Mouse (Mus musculus) monocyte, adult 2 months (primary cell): ENCODE data around the gene Sgip1.

ENCODE experiments used
- DNase-seq, 2 experiments: peaks; one replicate each; pipeline ENCODE4 v3.0.0; 2022; ENCODE audit warnings: low spot score in 2 of 2, low read depth in 1 of 2

The Sgip1 gene

GRCm38 (mm10) chr4:102840062-102840798 lies 99.1 kb downstream of the Sgip1 start:
- DNase-seq, result no peak

- DNase-seq, result no peak
Measured at GRCm38 (mm10) chr4:102840956-102841729, 100.0 kb downstream of the Sgip1 start.

GRCm38 (mm10) chr4:102850498-102850897 lies 109.4 kb downstream of the Sgip1 start:
- DNase-seq, result no peak

DNA sequence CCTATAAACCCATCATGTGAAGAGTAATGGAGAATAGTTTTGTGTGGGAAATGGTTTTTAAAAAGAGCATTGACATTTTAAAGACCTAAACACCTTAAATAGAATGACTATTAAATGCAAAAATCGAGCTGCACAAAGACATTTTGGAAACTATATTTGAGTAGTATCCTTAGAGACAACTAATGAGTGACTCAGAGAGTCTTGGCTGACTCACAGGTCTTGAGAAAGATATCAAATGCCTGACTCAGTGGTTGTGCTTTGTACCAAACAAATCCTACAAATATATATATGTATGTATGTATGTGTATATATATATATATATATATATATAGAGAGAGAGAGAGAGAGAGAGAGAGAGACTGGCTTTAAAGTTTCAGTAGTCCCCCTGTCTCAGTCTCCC lies 110.1 kb downstream of the Sgip1 start:
- no peak for DNase-seq

DNA sequence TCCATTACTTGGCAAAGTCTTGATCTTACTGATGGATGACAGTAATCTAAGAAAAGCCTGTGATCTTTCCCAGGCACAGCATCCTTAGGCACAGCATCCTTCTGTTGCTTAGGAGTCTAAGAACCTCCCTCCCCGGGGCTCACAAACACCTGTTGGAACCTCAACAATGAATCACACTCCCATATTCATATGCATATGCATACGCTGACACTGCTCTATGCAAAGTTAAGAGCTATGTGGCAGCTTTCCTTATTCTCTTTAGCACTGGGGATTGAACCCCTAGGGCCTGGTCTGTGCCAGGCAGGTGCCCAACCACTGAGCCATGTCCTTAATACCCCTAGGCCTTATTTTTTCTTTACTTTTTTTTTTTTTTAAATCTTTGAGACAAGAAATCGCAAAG lies 111.2 kb downstream of the Sgip1 start:
- no peak for DNase-seq

- DNase-seq, result no peak
Measured at GRCm38 (mm10) chr4:102852808-102853207, 111.7 kb downstream of the Sgip1 start.

- no peak for DNase-seq
Measured at GRCm38 (mm10) chr4:102853330-102854022, 112.4 kb downstream of the Sgip1 start.

DNA sequence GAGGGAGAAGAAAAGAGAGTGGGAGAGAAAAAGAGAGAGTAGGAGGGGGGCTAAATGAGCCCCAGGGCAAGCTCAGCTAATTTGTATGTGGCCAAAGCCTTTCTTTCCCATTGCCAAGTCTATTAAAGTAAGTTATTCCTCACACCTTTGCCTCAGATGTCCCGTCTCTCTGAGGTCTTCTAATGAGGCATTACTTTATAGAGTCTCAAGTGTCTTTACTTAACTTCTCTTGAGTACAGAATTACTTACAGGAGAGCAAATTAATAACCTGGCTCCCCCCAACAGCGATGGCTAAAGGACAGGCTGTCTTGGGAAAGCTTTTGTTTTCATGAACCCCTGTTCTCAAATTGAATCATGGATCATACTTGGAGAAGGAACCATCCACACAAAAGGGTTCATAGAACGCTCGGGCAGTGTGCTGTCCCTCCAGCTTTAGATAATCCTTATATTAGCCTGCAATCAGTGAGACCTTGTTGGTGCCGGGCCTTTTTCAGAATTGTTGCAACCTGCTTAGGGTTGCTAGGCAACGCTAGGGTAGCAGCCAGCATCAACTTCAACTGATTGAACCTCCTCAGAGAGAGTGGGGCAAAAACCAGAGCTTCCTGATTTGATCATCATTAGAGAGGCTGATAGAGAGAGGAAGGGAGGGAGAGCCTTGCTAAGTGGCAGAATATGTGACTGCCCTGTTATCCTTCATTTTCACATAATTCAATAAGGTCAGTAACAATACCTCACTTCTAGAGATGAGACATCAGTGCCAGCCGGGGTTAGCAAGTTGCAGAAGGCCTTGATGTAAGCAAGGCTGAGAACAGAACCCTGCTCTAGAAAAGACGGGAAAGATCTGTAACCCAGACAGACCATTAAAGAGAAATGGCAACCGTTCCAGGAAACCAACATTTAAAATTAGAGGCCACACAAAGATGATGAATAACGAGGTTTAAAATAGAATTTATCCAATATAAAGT lies 114.1 kb downstream of the Sgip1 start:
- no peak for DNase-seq

- no peak for DNase-seq
Measured at GRCm38 (mm10) chr4:102856086-102856485, 115.0 kb downstream of the Sgip1 start.

GRCm38 (mm10) chr4:102859259-102860194 lies 118.4 kb downstream of the Sgip1 start:
- DNase-seq, result peak in 1 of 2 experiments; percentile 1

- DNase-seq, result no peak
Measured at GRCm38 (mm10) chr4:102862751-102863710, 121.9 kb downstream of the Sgip1 start.

- DNase-seq, result no peak
Measured at GRCm38 (mm10) chr4:102866531-102866930, 125.4 kb downstream of the Sgip1 start.

DNA sequence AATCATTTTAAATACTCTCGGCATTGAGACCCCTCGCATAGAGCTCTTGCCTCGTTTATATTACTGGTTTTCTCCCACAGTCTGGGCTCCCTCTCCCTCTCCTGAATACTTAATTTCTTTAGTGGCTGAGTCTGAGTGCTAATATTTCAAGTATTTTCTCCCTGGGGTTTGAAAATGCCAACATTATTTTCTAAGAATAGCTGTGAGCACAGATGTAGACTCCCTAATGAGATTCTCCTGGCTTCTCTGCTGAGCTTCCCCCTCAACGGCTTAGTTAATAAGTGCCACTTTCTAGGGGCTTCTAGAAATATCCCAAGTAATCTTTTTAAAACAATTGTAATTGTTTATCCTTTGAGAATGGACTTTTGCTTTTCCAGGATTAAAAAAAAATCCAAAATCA lies 130.2 kb downstream of the Sgip1 start:
- no peak for DNase-seq

DNA sequence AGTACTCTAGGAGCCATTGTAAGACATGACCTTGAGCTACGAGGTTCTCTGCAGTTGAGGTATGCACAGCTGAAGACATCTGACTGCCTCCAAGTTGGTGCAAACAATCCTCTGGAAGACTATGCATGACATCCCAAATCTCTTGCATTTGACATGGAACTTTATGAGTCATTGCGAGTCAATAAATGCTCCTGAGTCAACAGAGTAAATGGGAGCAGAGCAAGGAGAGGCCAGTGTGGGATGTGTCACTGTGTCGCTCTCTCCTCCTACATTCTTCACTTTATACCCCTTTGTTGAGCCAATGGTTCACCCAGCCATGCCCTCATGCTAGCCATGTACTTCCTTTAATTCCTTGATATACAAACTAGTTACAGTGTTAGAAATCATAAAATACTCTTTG lies 142.0 kb downstream of the Sgip1 start:
- DNase-seq, result no peak

DNA sequence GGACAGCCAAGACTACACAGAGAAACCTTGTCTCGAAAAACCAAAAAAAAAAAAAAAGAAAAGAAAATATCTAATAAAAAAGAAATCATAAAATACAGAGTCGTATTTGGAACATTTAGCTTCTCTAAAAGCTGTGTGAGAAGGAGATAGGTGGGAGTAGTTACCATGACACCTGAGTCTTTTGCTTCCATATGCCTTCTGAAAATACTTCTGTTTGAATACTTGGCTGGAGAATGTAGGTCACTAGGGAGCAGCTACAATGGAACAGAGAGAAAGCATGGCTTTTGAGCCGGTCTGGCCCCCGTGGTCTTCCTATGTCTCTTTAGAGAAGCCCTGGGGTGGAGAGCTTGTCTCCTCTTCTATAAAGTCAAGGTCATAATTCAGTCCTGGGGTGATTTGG lies 143.1 kb downstream of the Sgip1 start:
- no peak for DNase-seq

- DNase-seq, result no peak
Measured at GRCm38 (mm10) chr4:102886459-102886858, 145.4 kb downstream of the Sgip1 start.

DNA sequence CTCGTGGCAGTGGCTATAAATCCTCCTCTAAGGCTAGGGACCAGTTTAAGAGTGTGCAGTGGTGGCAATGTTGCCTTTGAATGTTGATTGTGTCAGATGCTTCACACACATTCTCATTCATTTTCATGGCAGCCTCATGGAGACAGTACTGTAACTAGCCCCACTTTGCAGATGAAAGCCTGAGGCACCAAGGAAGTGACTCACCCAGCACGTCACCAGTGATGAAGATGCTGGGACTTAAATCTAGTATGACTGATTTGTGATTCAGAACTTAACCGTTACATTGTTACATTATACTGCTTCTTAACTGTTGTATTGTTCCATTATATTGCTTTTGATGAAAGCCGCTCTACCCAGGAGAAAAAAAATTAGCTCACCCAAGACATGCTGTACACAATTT lies 145.8 kb downstream of the Sgip1 start:
- DNase-seq, result no peak
